Mouse (Mus musculus) MEL (cell line): ENCODE measurements at regions not wholly inside any gene's neighbourhood (a gene's known extent, or its start where the extent isn't known, plus 50 kb on each side); places are given as distances from the start of the nearest gene placed in this dataset.

Experiments used
- DNase-seq: peaks from one replicate; pipeline ENCODE4 v3.0.0; 2011; ENCODE audit warnings: low read depth, low spot score
- H3K27ac ChIP-seq: 2 replicates; pipeline ENCODE4 v1.5.1; 2012; ENCODE audit warnings: low read depth, mild to moderate bottlenecking, control low read depth, low read length, moderate library complexity; ENCODE audit not compliant: control insufficient read depth
- H3K27me3 ChIP-seq, 2 experiments: fragments of 150-350 bp in 1 of 2; sonication (generic) in 1 of 2; 2 replicates each; pipeline ENCODE4 v1.6.1; 2012; ENCODE audit warnings: low read length in 2 of 2, mild to moderate bottlenecking in 2 of 2, improper control_type of control experiment in 1 of 2, moderate library complexity in 1 of 2; ENCODE audit not compliant: insufficient read depth in 2 of 2, control insufficient read depth in 1 of 2
- H3K36me3 ChIP-seq, 2 experiments: 2 replicates each; pipeline ENCODE4 v1.6.1; 2012 to 2014; ENCODE audit warnings: low read length in 2 of 2, improper control_type of control experiment in 1 of 2, inconsistent platforms in 1 of 2, mild to moderate bottlenecking in 1 of 2; ENCODE audit not compliant: insufficient read depth in 2 of 2, control insufficient read depth in 1 of 2
- H3K4me1 ChIP-seq, 2 experiments: fragments of 150-350 bp in 1 of 2; sonication (generic) in 1 of 2; 2 replicates each; pipeline ENCODE4 v1.6.1; 2012; ENCODE audit warnings: low read length in 2 of 2, improper control_type of control experiment in 1 of 2, mild to moderate bottlenecking in 1 of 2; ENCODE audit not compliant: insufficient read depth in 2 of 2, control insufficient read depth in 1 of 2
- H3K4me3 ChIP-seq, 2 experiments: fragments of 150-350 bp in 1 of 2; sonication (generic) in 1 of 2; 2 replicates each; pipeline ENCODE4 v1.5.1; 2012; ENCODE audit warnings: low read depth in 2 of 2, low read length in 2 of 2, mild to moderate bottlenecking in 2 of 2, moderate library complexity in 2 of 2, control low read depth in 1 of 2, improper control_type of control experiment in 1 of 2; ENCODE audit not compliant: control insufficient read depth in 1 of 2, insufficient read depth in 1 of 2
- H3K79me2 ChIP-seq: 2 replicates; pipeline ENCODE4 v1.6.1; 2012; ENCODE audit warnings: mild to moderate bottlenecking, low read length, moderate library complexity; ENCODE audit not compliant: control insufficient read depth, poor library complexity, insufficient read depth
- H3K9ac ChIP-seq: 2 replicates; pipeline ENCODE4 v1.6.1; 2012; ENCODE audit warnings: low read depth, mild to moderate bottlenecking, control low read depth, low read length, moderate library complexity; ENCODE audit not compliant: control insufficient read depth, poor library complexity, severe bottlenecking
- H3K9me3 ChIP-seq: fragments of 150-350 bp; sonication (generic); replicated peaks from 2 replicates; pipeline ENCODE4 v1.6.1; 2012; ENCODE audit warnings: mild to moderate bottlenecking, low read length, improper control_type of control experiment, moderate library complexity; ENCODE audit not compliant: insufficient read depth
- CTCF ChIP-seq, 3 experiments: IDR thresholded peaks in 2 of 3; conservative IDR thresholded peaks in 1 of 3; 2 replicates each; pipeline ENCODE4 v1.5.1; 2011 to 2012; ENCODE audit warnings: low read length in 3 of 3, low read depth in 2 of 3, mild to moderate bottlenecking in 2 of 3, improper control_type of control experiment in 1 of 3, inconsistent platforms in 1 of 3, mixed read lengths in 1 of 3, moderate library complexity in 1 of 3; ENCODE audit not compliant: control insufficient read depth in 1 of 3, insufficient read depth in 1 of 3, poor library complexity in 1 of 3, severe bottlenecking in 1 of 3
- E2F4 ChIP-seq: IDR thresholded peaks from 2 replicates; pipeline ENCODE4 v1.6.1; 2011; ENCODE audit warnings: low read depth, low read length, improper control_type of control experiment, borderline replicate concordance
- ELF1 ChIP-seq: IDR thresholded peaks from 2 replicates; pipeline ENCODE4 v1.6.1; 2014; ENCODE audit warnings: low read depth, mild to moderate bottlenecking, inconsistent platforms, low read length, improper control_type of control experiment, moderate library complexity
- EP300 ChIP-seq, 2 experiments: IDR thresholded peaks; 2 replicates each; pipeline ENCODE4 v1.6.1; 2011; ENCODE audit warnings: improper control_type of control experiment in 2 of 2, low read length in 2 of 2, low read depth in 1 of 2, mild to moderate bottlenecking in 1 of 2
- GABPA ChIP-seq: IDR thresholded peaks from 2 replicates; pipeline ENCODE4 v1.6.1; 2012; ENCODE audit warnings: low read depth, mild to moderate bottlenecking, inconsistent platforms, low read length, improper control_type of control experiment, moderate library complexity
- HCFC1 ChIP-seq: IDR thresholded peaks from 2 replicates; pipeline ENCODE4 v1.6.1; 2012; ENCODE audit warnings: low read depth, mild to moderate bottlenecking, inconsistent platforms, low read length, improper control_type of control experiment, moderate library complexity
- KAT2A ChIP-seq: conservative IDR thresholded peaks from 2 replicates; pipeline ENCODE4 v1.6.1; 2012; ENCODE audit warnings: low read depth, low read length, improper control_type of control experiment, inconsistent platforms
- MAFK ChIP-seq: IDR thresholded peaks from 2 replicates; pipeline ENCODE4 v1.6.1; 2011; ENCODE audit warnings: low read depth, mild to moderate bottlenecking, low read length, improper control_type of control experiment, borderline replicate concordance
- MEF2A ChIP-seq: IDR thresholded peaks from 2 replicates; pipeline ENCODE4 v1.6.1; 2014; ENCODE audit warnings: low read depth, mild to moderate bottlenecking, inconsistent platforms, low read length, improper control_type of control experiment; ENCODE audit not compliant: poor library complexity, insufficient replicate concordance, severe bottlenecking; ENCODE audit errors: extremely low read depth
- MYB ChIP-seq: IDR thresholded peaks from 2 replicates; pipeline ENCODE4 v1.6.1; 2011; ENCODE audit warnings: mild to moderate bottlenecking, low read depth, low read length, improper control_type of control experiment
- MYC ChIP-seq: IDR thresholded peaks from 2 replicates; pipeline ENCODE4 v1.6.1; 2011; ENCODE audit warnings: low read depth, mild to moderate bottlenecking, low read length, improper control_type of control experiment, moderate library complexity
- NRF1 ChIP-seq: IDR thresholded peaks from 2 replicates; pipeline ENCODE4 v1.6.1; 2014; ENCODE audit warnings: low read depth, mild to moderate bottlenecking, inconsistent platforms, low read length, improper control_type of control experiment, moderate library complexity; ENCODE audit not compliant: poor library complexity, insufficient read depth, severe bottlenecking
- POLR2AphosphoS5 ChIP-seq: IDR thresholded peaks from 2 replicates; pipeline ENCODE4 v1.6.1; 2012; ENCODE audit warnings: low read depth, borderline replicate concordance, mild to moderate bottlenecking, inconsistent platforms, low read length, moderate library complexity, mixed read lengths
- RCOR1 ChIP-seq: IDR thresholded peaks from 2 replicates; pipeline ENCODE4 v1.6.1; 2012; ENCODE audit warnings: low read depth, mild to moderate bottlenecking, inconsistent platforms, low read length, improper control_type of control experiment
- SIN3A ChIP-seq: IDR thresholded peaks from 2 replicates; pipeline ENCODE4 v1.6.1; 2012; ENCODE audit warnings: low read length, improper control_type of control experiment, inconsistent platforms
- TAL1 ChIP-seq: IDR thresholded peaks from 2 replicates; pipeline ENCODE4 v1.6.1; 2012; ENCODE audit warnings: mild to moderate bottlenecking, inconsistent platforms, low read length, moderate library complexity, mixed read lengths
- UBTF ChIP-seq: IDR thresholded peaks from 2 replicates; pipeline ENCODE4 v1.6.1; 2012; ENCODE audit warnings: low read depth, mild to moderate bottlenecking, inconsistent platforms, low read length, improper control_type of control experiment, moderate library complexity, borderline replicate concordance; ENCODE audit not compliant: insufficient read depth
- ZC3H11A ChIP-seq: IDR thresholded peaks from 2 replicates; pipeline ENCODE4 v1.6.1; 2012; ENCODE audit warnings: low read depth, mild to moderate bottlenecking, inconsistent platforms, low read length, improper control_type of control experiment
- ZKSCAN1 ChIP-seq: IDR thresholded peaks from 2 replicates; pipeline ENCODE4 v1.6.1; 2012; ENCODE audit warnings: low read depth, mild to moderate bottlenecking, inconsistent platforms, low read length, improper control_type of control experiment, moderate library complexity
- ZNF384 ChIP-seq: IDR thresholded peaks from 2 replicates; pipeline ENCODE4 v1.6.1; 2012; ENCODE audit warnings: low read depth, mild to moderate bottlenecking, inconsistent platforms, low read length, improper control_type of control experiment

DNA sequence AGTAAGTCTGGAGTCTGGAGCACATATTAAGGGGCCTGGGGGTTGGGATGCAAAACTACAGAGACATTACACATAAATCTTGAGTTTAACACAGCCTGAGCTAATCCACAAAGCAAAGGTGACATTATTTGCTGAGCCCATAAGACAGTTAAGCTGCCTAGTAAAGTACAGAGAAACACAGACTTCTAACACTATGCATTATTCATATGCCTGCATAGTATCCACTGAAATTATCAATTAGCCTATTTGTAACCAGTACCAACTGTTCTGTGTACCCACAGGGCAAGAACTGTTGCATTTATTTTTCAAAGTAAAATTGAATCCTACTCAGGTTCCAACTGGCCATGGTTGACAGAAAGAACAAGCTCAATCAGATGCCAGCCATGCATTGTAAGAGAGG, 287.4 kb downstream of the Ipo11 start:
- Histone ChIP-seq H3K9ac (no peak overlapping the region), H3K9me3 (no peaks in the 10 kb centered on the region), H3K79me2 (no peaks in the 10 kb centered on the region), H3K27me3 (no peaks in the 10 kb centered on the region), H3K4me1 (no peaks in the 10 kb centered on the region), H3K27ac (no peak overlapping the region), H3K4me3 (no peak overlapping the region), H3K36me3 (no peaks in the 10 kb centered on the region)
- no peak for TF ChIP-seq MAFK
- no peak for TF ChIP-seq ZNF384
- no peak for TF ChIP-seq POLR2AphosphoS5
- no peak for DNase-seq

DNA sequence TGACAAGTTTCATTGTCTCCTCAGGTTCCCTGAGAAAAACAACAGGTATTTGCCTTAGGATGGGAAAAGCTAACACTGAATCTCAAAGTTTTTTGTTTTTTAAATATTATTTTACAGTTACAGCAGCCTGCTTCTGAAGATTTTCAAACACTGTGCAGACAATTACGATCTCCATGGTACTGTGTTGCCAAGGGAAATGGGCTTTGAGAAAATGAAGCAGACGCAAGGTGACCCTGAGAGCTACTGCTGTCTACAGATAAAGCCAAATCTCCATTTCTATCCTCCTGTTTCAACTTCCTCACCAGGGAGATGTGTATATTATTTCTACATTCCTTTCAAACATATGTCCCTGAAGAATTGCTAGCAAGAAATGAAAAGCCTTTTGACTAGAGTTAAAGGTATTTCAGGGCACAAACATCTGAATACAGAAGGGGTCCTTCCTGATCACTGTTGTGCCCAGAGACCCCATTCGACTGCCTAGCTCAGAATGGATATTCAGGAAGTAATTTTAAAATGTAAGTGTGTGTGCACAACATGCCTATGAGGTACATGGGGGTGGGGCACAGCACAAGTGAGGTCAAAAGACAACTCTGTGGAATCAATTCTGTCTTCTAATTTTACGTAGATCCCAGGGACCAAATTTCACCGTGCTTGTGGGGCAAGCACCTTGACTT, 293.3 kb downstream of the Ipo11 start:
- Histone ChIP-seq H3K79me2 (no peaks in the 10 kb centered on the region), H3K9me3 (no peaks in the 10 kb centered on the region), H3K4me1 (no peaks in the 10 kb centered on the region), H3K27ac (no peak overlapping the region), H3K36me3 (no peaks in the 10 kb centered on the region), H3K9ac (no peak overlapping the region), H3K27me3 (no peaks in the 10 kb centered on the region), H3K4me3 (no peak overlapping the region)
- DNase-seq, result no peak
- no peak for TF ChIP-seq MEF2A
- TF ChIP-seq ZKSCAN1, result no peak
- TF ChIP-seq HCFC1, result no peak
- no peak for TF ChIP-seq E2F4
- TF ChIP-seq MYC, result no peak
- no peak for TF ChIP-seq SIN3A
- TF ChIP-seq NRF1, result no peak
- TF ChIP-seq CTCF (IDR thresholded peaks at IDR 0.05 in 2 of 3, conservative IDR thresholded peaks at IDR 0.05 in 1 of 3; ENCODE audit: control insufficient read depth in 1 of 3, insufficient read depth in 1 of 3, low read depth in 2 of 3, low read length in 3 of 3, poor library complexity in 1 of 3, severe bottlenecking in 1 of 3), result no peak
- no peak for TF ChIP-seq MYB
- TF ChIP-seq KAT2A, result no peak
- no peak for TF ChIP-seq ELF1
- TF ChIP-seq MAFK, result no peak
- no peak for TF ChIP-seq UBTF
- TF ChIP-seq GABPA, result no peak
- TF ChIP-seq RCOR1, result no peak
- TF ChIP-seq ZC3H11A, result no peak
- no peak for TF ChIP-seq TAL1
- TF ChIP-seq EP300 (IDR thresholded peaks at IDR 0.05; ENCODE audit: low read depth in 1 of 2, low read length in 2 of 2), result no peak
